Mouse (Mus musculus) telencephalon, adult 2 months (tissue): Measurements from ENCODE around the gene Prl8a9.

Experiments
- DNase-seq: peaks from one replicate; pipeline ENCODE4 v3.0.0-alpha.2; 2011; ENCODE audit warnings: low read depth, low spot score

The Prl8a9 gene

DNA sequence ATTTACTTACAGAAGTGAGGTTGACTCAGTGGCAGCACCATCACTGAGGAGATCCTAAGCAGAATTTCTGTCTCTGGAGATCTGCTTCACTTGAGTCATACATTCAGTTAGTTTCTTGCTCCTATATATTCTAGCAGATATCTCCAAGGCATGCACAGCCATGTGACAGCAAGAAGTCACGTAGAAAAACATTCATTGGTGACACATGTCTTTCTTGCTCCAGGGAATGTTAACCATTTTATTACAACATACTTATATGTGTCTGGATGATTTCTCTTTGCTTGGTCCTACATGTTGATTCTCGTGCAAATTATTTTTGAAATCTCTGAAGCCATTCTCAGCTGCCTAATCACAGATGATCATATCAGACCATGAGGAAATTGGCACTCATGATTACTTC is at the start of gene Prl8a9:
Gene Prl8a9 (minus strand): TSS at position 101 of the 400 bp plus-strand sequence.
- DNase-seq = no peak

GRCm38 (mm10) chr13:27610482-27610881 is 46.1 kb upstream of the Prl8a9 start, which contains the start of gene Prl7b1:
Prl7b1 (minus strand) TSS chr13:27610582.
- DNase-seq = no peak

- DNase-seq = no peak
Measured at GRCm38 (mm10) chr13:27582071-27582470, 17.7 kb upstream of the Prl8a9 start, which contains the start of gene Prl8a1. Prl8a1 (minus strand) TSS chr13:27582171.

- DNase-seq = no peak
Measured at GRCm38 (mm10) chr13:27553336-27553735, 11.1 kb downstream of the Prl8a9 start.

GRCm38 (mm10) chr13:27523156-27523555 is 41.2 kb downstream of the Prl8a9 start:
- no peak for DNase-seq

DNA sequence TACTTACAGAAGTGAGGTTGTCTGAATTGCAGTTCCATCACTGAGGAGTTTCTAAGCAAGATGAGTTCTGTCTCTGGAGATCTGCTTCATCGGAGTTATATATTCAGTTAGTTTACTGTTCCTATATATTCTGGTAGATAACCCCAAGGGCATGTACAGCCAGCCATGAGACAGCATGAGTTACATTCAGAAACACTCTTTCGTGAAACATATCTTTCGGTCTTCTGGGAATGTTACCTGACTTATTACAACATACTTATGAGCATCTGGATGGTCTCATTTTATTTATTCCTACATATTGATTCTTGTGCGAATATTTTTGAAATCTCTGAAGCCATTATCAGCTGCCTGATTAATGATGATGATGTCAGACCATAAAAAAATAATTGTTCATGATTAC is 51.3 kb downstream of the Prl8a9 start, which contains the start of gene Prl8a8:
Gene Prl8a8 (minus strand): TSS at position 101 of the 400 bp plus-strand sequence.
- no peak for DNase-seq
